Mouse (Mus musculus): Measurements from ENCODE around the gene Arid5a. TPM values are rescaled to one million over a fixed set of nuclear protein-coding genes. Genes with fewer than 3 reads are reported as not detected.

Gene Arid5a
- polyA plus RNA-seq, 1 experiment from 2014 or later: 6.7 TPM

GRCm38 (mm10) chr1:36368969-36369645, 61.6 kb downstream of the Arid5a start, which contains the start of gene Kansl3:
Gene Kansl3 (minus strand): TSS chr1:36369181.
- Histone ChIP-seq H3K4me1 (ENCODE audit: control insufficient read depth, insufficient read depth, low read depth, low read length) (peaks cover 10% of the 10 kb centered on the region), H3K4me2 (ENCODE audit: low read length) (peak within 1 kb of the TSS; percentile 71), H3K27ac (ENCODE audit: low read depth, low read length) (peak within 1 kb of the TSS; percentile 75), H3K9me3 (ENCODE audit: control insufficient read depth, low read length) (no peaks in the 10 kb centered on the region), H3K4me3 (ENCODE audit: low read length) (peak within 1 kb of the TSS; percentile 94), H3K36me3 (ENCODE audit: control insufficient read depth, insufficient read depth, low read length) (peaks cover 5% of the 10 kb centered on the region), H3K27me3 (replicated peaks; ENCODE audit: control insufficient read depth, insufficient read depth, low read length) (no peaks in the 10 kb centered on the region), H3K9ac (ENCODE audit: low read depth, low read length) (peak within 1 kb of the TSS; percentile 95)
- 4% methylated on average over 61 of the region's 61 CpGs for WGBS
- peak; percentile 82 for ATAC-seq

- ATAC-seq: no peak
- Histone ChIP-seq H3K4me3 (ENCODE audit: low read length) (no peak overlapping the region), H3K9me3 (ENCODE audit: control insufficient read depth, low read length) (no peaks in the 10 kb centered on the region), H3K27ac (ENCODE audit: low read depth, low read length) (no peak overlapping the region), H3K36me3 (ENCODE audit: control insufficient read depth, insufficient read depth, low read length) (no peaks in the 10 kb centered on the region), H3K9ac (ENCODE audit: low read depth, low read length) (no peak overlapping the region), H3K27me3 (replicated peaks; ENCODE audit: control insufficient read depth, insufficient read depth, low read length) (no peaks in the 10 kb centered on the region), H3K4me1 (ENCODE audit: control insufficient read depth, insufficient read depth, low read depth, low read length) (peaks cover 10% of the 10 kb centered on the region), H3K4me2 (ENCODE audit: low read length) (no peak overlapping the region)
- WGBS: 80% methylated on average over 6 of the region's 6 CpGs
Observed at GRCm38 (mm10) chr1:36370918-36371317, 63.4 kb downstream of the Arid5a start.

GRCm38 (mm10) chr1:36371934-36372845, 64.7 kb downstream of the Arid5a start, which contains the start of gene Fer1l5:
Gene Fer1l5 (plus strand): TSS chr1:36372291.
- H3K36me3 ChIP-seq (ENCODE audit: control insufficient read depth, insufficient read depth, low read length): no peaks in the 10 kb centered on the region
- ATAC-seq: no peak
- H3K9ac ChIP-seq (ENCODE audit: low read depth, low read length): no peak within 1 kb of the TSS
- H3K4me1 ChIP-seq (ENCODE audit: control insufficient read depth, insufficient read depth, low read depth, low read length): peaks cover 10% of the 10 kb centered on the region
- WGBS: 83% methylated on average over 10 of the region's 10 CpGs
- no peak within 1 kb of the TSS for H3K4me3 ChIP-seq (ENCODE audit: low read length)
- H3K9me3 ChIP-seq (ENCODE audit: control insufficient read depth, low read length): no peaks in the 10 kb centered on the region
- no peak within 1 kb of the TSS for H3K4me2 ChIP-seq (ENCODE audit: low read length)
- no peak within 1 kb of the TSS for H3K27ac ChIP-seq (ENCODE audit: low read depth, low read length)
- no peaks in the 10 kb centered on the region for H3K27me3 ChIP-seq (replicated peaks; ENCODE audit: control insufficient read depth, insufficient read depth, low read length)

Small RNA genes within 50 kb of the gene (microRNA-seq; reads per million reads assigned to microRNA genes)
- not detected for gene Mir6898

Other genes starting within 250 kb of the Arid5a start
- 9.5 and 11.7 TPM in 2 replicates for gene Hs6st1, start 239.3 kb upstream of the Arid5a start, polyA plus RNA-seq (2015; fragmentation: Nextera tagmentation; extraction: Ambion mirVana)
- gene Uggt1, start 63.0 kb upstream of the Arid5a start, polyA plus RNA-seq (2015; fragmentation: Nextera tagmentation; extraction: Ambion mirVana): 40.2 and 48.8 TPM in 2 replicates
- 1.4 and 2.0 TPM in 2 replicates for gene Neurl3, start 33.1 kb upstream of the Arid5a start, polyA plus RNA-seq (2015; fragmentation: Nextera tagmentation; extraction: Ambion mirVana)
- 33.0 and 40.6 TPM in 2 replicates for gene Kansl3, start 61.4 kb downstream of the Arid5a start, polyA plus RNA-seq (2015; fragmentation: Nextera tagmentation; extraction: Ambion mirVana)
- 1.9 and 3.2 TPM in 2 replicates for gene Fer1l5, start 64.6 kb downstream of the Arid5a start, polyA plus RNA-seq (2015; fragmentation: Nextera tagmentation; extraction: Ambion mirVana)
- gene Lman2l, start 137.5 kb downstream of the Arid5a start, polyA plus RNA-seq (2015; fragmentation: Nextera tagmentation; extraction: Ambion mirVana): 62.9 and 67.6 TPM in 2 replicates
- 11.4 and 12.8 TPM in 2 replicates for gene Cnnm4, start 163.9 kb downstream of the Arid5a start, polyA plus RNA-seq (2015; fragmentation: Nextera tagmentation; extraction: Ambion mirVana)
- gene Cnnm3, start 204.1 kb downstream of the Arid5a start, polyA plus RNA-seq (2015; fragmentation: Nextera tagmentation; extraction: Ambion mirVana): 4.3 and 5.0 TPM in 2 replicates
- 12.2 and 19.8 TPM in 2 replicates for gene Ankrd23, start 229.2 kb downstream of the Arid5a start, polyA plus RNA-seq (2015; fragmentation: Nextera tagmentation; extraction: Ambion mirVana)
- gene Gm42417, start 231.7 kb downstream of the Arid5a start, polyA plus RNA-seq (2015; fragmentation: Nextera tagmentation; extraction: Ambion mirVana): 0.30 and 0.57 TPM in 2 replicates
- gene Ankrd39, start 239.7 kb downstream of the Arid5a start, polyA plus RNA-seq (2015; fragmentation: Nextera tagmentation; extraction: Ambion mirVana): 31.0 and 33.8 TPM in 2 replicates

Measured in hindbrain, embryonic 16.5 days (tissue).